Mouse (Mus musculus) monocyte, adult 2 months (primary cell): Measurements from ENCODE around the gene Gpr87.

Experiments
- DNase-seq, 2 experiments: peaks; one replicate each; pipeline ENCODE4 v3.0.0; 2022; ENCODE audit warnings: low spot score in 2 of 2, low read depth in 1 of 2

Gene Gpr87

DNA sequence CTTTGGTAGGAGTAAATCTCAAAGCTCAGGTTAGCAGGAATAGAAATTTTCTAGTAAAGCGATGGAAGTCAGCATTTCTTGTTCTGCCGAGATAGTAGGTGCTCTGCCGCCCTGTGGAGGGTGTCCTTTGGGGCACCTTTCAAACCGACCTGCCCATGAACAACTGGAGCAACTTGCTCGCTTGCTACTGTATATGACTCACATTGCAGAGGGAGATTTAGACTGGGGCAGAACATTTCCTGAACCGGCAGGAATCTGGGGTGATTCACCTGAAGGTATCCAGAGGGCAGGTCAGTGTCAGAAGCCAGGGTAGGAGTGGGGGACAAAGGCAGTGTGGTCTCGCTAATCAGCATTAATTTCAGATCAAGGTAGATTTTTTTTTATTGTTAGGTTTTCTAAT, at the start of gene Gpr87:
Gpr87 (minus strand) TSS at position 167 of the 400 bp plus-strand sequence.
- no peak for DNase-seq

DNA sequence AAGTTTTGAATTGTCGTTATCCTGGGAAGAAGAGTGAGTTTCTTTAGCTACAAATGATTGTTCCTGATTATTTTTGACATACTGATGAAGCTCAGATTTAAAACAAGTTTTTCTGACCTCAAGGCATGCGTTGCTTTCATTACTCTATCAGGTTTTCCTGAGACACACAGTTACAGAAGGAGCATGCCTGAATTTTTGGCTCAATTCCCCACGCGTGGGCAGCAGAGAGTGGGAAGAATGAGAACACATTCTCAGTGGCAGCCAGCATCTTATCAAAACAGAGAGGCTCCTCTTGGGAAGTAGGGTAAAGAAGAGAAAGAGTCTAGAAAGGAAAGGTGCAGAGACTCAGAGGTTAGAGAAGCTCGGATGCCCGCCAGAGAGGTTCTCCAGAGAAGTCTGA, 48.5 kb upstream of the Gpr87 start:
- DNase-seq: no peak

DNA sequence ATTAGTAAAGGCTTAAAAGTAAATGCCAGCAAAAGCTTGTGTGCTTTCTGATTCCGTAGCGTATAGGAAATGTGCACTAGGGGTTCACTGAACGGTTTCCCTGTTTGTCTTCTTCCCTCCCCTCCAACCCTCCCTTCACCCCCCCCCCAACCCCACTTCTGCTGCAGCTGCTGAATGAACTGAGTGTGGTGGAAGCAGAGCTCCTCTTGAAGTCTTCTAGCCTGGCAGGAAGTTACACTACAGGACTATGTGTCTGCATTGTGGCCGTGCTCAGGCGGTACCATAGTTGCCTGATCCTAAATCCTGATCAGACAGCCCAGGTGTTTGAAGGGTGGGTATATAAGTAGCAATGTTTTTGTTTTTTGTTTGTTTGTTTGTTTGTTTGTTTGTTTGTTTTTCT, 40.0 kb upstream of the Gpr87 start:
- no peak for DNase-seq

DNA sequence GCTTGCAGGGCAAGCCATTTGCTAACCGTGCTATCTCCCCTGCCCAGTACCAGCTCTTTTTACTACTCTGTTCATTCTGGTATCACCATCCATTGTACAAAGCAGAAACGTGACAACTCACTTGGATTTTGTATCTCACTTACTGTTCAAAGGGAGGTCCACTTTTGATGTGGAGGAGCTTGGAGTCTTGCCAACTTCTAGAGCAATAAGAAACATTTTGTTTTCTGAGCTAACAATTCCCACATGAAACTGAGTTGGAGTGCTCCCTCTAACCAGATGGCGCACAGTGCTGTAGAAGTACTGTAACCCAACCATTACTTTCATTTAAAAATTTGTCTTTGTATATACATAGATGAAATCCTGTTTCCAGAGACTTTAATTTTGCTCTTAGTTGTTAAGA, 36.0 kb upstream of the Gpr87 start:
- no peak for DNase-seq

DNA sequence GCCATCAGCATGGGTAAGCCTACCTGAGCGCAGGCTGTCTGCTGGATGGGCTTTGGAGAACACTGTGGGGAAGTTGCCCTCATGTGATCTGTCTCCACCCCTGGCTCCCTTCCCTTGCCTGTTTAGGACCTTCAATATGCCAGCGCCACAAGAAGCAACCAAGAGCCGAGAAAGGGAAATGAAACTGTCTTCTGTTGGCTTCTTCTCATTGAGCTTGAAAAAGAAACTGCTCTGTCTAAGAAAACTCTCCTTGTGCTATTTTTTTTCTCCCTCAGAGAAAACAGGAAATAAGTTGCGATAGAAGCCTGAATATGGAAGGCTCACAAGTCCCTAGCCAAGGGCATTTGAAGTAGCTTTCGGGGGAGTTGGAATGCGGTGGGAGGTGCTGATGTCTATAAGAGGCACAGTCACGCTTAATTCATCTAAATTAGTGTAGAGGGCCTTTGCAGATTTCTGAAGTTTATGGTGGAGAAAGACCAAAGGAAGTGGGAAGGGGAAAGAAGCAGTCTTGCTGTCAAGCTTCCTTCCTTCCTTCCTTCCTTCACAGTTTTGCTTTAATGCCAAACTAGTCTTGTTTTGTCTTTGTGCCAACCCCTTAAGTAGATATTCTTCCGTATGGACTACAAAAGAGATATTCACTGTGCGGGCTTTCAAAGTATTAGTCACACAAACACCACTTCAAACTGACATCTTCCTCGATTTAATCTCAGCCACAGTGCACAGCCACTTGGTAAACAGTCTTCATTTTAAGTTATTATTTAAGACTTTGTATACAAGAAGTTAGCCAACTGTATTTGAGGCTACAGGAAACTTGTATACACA, 34.0 kb upstream of the Gpr87 start:
- peak; percentile 54 to 58 for DNase-seq

DNA sequence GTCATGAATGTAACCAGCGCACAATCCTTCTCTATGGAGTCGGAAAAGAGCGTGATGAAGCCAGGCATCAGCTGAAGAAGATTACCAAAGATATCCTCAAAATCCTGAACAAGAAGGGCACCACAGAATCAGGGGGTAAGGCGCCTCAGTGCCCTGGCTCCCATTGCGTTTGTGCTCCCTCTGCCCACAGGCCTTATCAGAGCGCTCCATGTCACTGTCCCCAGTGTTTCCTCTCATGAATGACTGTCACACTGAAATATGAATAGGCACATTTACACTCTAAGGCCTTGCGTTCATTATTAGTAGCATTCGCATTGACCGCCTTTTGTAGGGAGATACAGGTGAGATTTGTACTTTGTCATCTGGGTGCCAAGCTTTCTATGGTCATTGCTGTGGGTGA, 32.8 kb upstream of the Gpr87 start:
- DNase-seq: no peak

DNA sequence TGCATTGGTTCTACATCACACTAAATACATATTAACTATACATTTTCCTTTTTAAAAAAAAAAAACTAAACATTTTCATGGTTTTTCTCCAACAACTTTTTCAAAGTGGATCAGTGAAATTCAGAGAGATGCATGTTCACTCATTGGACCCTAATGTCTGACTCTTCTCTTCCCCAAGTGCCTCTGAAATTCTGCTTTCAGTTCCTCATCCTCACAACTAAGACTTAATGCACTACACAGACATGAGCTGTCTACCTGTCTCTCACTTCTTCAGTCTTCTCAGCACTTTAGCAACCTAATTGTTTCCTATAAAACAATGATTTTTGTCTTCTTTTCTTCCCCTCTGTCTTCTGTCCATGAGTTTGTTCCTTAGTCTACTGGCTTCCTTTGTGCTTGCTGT, 30.5 kb upstream of the Gpr87 start:
- DNase-seq: no peak

DNA sequence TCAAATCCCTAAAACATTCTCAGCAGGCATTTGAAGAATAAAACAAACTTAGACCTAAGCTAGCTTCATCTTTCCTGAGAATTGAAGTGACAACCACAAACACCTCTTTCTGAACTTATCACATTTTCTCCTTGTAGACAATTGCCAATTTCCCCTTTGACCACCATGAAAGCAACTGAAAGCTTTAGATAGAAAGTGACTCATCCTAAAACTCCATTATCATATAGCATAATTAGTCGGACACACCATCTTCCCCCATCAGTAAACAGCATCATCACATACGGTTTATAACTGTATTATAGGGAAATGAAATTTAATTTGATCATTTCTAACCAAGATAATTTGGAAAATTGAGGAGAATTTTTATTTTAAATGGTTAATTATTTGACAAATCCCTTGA, 27.4 kb upstream of the Gpr87 start:
- no peak for DNase-seq

DNA sequence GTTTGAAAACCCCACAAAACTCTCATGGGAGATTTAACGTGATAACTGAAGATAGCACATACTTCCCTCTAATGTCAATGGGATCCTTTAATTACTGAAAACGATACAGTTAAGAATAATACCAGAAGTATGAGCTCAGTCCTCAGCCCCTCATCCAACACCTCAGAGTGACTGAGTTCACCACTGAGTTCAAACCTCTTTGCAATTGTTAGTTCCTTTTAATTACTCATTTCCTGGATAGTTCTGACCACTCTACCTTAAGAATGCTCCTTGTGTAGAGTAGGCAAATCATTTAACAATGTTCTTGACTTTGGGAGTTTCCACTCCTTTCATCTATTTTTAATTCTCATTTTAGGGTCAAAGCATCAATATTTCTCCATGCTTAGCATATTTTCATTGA, 24.4 kb upstream of the Gpr87 start:
- no peak for DNase-seq

DNA sequence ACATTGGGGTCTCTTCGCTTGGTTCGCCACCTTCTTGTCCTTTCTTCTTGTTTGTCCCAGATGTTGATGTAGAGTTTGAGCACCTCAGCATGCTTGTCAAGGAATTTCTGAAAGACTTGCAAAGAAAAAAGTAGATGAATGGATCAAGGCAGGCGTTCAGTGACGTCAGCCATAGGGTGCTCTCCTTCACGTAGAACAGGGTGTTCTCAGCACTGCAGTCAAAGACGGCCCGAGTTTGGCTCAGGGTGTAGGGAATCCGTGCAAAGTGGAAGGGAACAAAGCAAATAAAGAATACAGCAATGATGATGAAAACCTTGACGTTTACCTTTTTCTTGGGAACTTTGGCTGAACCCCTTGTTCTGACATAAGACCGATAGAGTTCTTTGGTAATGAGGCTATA, 22.3 kb upstream of the Gpr87 start:
- no peak for DNase-seq

DNA sequence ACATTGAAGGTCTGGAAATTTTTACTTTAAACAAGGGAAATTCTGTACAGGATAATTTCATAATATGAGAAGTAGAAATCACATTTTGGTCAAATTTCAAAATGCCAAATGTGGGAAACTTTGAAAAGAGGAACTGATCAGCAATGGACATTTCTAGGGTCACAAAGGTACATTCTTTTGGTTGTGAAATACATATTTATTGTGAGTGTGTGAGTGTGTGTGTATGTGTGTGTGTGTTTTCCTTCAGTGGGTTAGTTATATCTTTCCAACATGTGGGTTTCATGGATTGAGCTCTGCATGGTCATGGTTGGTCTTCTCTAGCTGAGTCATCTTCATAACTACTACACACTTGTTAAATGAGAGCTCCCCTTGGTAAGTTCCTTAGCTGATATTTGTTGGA, 17.5 kb upstream of the Gpr87 start:
- no peak for DNase-seq

DNA sequence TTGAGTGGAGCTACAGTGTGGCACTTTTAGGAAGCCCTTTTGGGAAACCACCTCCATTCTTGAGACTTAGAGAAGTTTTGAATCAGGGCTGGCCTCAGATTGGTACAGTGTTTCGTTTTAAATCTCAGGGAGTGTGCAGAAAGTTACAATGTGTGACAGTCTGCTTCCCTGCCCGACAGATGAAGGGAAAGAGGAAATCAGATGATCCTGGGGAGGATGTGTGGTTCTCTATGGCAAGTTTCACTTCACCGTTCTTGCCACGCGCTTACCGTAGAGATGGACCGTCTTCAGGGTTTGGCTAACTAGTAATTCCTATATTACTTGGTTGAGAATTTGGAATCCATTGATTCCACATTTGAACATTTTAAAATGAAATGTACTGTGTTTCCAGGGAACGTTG, 16.9 kb upstream of the Gpr87 start:
- peak; percentile 34 to 40 for DNase-seq

DNA sequence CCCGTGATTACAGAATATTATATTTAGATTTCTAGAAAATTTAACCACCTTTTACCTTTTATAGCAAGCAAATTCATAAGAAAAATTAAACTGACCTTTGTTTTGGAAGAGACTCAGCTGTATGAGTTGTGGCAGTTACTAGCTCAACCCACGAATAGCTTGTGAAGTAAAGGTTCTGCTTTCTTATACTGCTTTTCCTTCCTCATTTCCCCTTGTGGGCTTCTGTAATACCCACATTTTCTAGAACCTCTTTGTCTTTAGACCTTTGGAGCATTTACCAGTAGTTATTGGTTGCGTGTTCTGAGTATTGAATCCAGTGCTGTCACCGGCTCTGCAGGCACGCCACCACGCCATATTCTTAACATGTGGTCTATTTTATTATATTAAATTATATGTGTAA, 15.8 kb upstream of the Gpr87 start, which contains the start of gene P2ry13:
P2ry13 (minus strand) TSS at position 156 of the 400 bp plus-strand sequence.
- DNase-seq: no peak

DNA sequence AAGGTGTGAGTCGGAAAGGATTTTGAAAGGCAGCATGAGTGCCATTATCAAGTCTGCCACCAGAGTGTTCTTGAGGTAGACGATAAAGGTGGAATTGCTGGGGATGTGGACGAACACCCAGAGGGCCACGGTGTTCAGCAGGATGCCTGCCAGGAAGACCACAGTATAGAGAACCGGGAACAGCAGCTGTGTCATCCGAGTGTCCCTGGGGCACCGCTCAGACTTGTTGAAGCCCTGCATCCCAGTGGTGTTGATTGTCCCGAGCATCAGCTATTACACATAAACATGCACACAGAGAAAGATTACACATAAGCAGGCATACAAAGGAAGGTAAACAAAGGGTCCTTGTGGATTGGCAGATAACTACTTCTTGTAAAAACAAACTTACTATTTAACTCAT, 15.2 kb upstream of the Gpr87 start:
- no peak for DNase-seq

DNA sequence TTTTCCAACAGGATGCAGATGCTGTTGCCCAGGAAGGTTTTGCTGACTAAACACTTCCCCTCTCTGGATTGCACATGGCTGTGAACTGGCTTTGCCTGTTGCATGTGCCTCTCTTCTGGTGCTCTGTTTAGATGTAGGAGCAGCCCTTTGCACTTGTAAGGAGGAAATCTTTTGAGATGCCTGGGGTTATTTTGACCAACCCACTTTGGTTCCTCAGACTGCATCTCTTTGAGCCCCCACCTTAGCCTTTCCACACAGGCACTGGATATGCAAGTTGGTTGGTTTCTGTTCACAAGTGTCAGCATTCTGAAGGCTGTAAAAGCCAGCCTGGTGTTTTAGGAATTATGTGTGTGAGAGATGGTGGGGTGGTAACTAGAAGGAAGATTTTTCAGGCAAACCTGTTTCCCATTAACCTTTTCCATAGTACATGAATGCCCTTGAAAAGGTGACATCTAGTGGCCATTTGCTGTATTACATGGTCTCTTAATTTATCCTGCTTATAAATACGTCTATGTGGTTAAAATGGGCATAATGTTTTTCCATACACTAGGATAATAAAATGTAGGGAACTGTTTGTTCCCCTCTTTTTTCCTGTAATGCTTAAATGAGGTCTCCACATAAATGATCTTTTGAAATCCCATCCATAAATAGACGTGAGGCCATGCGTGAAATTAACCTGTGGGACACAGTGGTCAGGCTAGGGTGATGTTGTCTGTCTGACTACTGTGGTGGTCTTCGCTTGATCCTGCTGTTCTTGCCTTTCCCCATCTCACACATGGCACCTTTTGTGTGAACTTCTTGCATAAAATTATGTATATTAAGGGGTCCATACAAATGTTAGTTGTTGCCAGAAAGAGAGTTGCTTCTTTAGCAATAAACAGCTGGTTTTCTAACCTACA, 14.0 kb upstream of the Gpr87 start:
- DNase-seq: no peak

DNA sequence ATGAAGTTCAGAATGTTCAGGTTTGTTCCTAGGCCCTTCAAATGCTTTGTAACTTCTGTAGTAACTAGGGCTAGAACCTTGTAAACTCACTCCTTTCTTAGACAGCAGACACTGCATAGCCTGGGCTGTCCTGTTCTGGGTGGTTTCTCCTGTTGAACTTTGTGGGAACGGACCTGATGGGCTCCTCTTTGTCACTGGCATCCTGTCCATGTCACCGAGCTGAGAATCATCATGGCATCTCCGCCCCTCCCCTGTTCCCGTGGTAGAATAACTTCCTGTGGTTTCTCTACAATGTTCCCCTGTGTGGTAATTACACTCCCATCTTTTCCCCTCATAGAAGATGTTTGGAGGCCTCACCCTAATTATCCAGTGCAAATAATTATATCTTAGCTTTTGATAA, 11.0 kb upstream of the Gpr87 start:
- DNase-seq: no peak

DNA sequence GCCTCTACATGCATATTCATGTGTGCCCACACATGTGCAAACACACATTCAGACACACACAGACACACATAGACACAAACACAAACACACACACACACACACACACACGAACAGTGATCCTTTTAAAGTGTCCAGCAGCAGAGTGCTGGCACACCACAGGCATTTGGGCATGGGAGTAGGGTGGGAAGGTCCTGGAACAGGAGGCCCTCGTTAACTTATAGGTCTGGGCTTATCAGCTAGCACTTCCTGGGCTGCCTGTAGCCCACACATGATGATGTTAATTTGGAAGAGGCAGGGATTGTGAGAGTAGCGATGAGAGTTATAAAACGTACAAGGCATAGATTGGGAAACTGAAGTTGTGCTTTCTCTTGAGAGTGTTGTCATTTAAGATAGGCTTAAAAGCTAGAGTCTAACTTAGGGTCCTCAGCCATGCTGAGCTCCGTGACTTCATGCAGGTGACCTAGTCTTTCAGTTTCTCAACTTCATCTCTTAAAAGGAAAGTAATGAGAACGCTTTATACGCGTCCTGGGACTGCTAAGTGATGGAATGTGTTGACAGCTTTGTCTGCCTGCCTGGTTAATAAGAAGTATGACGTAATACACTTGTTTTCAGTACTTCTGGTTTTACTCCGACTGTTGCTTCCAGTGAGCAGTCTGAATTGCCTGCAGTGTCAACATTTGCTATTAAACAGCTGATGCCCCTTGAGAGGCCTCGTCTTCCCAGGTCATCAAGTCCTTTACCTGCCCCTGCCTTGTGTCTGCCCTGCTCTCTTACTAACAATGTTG, 10.0 kb upstream of the Gpr87 start:
- DNase-seq: no peak

DNA sequence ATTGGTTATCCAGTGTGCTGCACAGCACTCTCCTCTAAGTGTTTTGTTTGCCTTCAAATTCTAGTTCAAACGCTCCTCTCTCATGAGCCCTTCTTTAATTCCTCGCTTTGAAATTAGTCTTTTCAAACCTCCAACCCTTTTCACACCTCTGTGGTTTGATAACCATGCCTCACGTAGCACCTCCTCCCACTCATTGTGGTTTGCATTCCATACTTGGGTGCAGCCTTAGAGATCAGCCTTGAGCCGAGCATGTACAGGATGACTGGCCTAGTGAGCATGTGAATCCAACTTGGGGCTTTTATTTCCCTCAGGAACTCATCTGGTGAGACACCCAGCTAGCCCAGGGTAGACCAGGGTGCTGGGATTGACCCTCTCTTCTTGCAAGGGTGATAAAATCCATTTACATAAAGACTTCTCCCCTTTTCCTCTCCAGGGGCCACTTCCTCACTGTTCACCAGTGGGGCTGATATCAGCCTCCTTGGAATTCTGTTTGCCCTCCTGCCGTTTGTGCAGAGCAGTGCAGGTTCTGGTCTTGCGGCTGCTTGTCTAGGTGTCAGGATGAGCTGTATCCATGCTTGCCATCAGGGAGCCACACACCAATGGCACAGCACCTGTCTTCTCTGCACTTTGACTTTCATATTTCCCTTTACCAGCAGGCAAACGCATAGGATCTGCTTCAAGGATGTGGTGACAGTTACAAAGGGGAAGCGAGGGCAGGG, 9.1 kb upstream of the Gpr87 start:
- DNase-seq: no peak

DNA sequence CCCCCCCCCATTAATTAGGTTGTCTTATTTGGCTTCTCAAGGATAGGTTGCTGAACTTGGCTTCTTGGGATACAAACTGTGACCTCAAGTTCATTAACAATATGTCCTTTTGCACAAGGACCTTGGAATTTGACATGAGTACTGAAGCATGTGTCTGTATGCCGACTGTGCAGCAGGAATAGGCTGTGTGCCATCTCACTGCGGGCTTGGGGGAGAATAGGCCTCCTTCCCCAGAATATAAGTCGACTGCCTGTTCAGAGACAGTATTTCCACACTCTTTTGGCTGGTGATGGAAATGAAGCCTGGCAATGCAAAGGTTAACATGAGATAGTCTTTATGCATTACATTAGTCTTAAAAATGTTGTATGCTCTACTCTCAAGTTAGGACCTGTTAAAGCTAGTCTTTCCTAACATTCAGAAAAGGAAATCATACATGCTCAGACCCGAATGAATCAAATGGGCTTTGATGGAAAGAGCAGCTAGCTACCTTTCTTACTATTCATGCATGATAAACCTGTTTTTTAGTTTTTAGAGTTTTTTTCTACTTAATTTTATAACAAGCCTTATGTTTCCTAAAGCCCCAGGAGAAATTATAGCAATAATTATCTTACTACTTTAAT, 2.5 kb upstream of the Gpr87 start:
- no peak for DNase-seq

DNA sequence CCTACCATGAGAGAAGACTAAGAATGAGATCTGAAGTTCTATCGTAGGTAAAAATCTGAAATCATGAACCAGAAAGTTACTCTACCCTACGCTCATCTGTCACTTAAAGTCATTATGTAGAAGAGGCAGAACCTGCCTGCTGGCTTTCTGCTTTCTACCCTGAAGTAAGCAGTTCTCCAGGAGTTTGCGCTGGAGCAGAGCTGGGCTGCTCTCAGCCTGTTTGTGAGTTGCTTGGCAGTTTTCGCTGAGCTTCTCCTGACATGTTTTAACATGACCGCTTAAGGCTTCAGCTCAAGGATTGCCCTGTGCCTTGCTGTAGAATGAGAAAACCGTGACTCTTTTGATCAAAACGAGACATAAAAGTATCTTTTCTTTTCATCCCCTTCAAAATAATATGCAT, 805 bp downstream of the Gpr87 start:
- DNase-seq: no peak
